Mouse (Mus musculus) kidney, postnatal 4 days (tissue): ENCODE measurements at regions not wholly inside any gene's neighbourhood (a gene's known extent, or its start where the extent isn't known, plus 50 kb on each side); places are given as distances from the start of the nearest gene placed in this dataset.

Experiments
- DNase-seq, 2 experiments: peaks; one replicate each; pipeline ENCODE4 v3.0.0; 2021; ENCODE audit warnings: mixed read lengths in 2 of 2

DNA sequence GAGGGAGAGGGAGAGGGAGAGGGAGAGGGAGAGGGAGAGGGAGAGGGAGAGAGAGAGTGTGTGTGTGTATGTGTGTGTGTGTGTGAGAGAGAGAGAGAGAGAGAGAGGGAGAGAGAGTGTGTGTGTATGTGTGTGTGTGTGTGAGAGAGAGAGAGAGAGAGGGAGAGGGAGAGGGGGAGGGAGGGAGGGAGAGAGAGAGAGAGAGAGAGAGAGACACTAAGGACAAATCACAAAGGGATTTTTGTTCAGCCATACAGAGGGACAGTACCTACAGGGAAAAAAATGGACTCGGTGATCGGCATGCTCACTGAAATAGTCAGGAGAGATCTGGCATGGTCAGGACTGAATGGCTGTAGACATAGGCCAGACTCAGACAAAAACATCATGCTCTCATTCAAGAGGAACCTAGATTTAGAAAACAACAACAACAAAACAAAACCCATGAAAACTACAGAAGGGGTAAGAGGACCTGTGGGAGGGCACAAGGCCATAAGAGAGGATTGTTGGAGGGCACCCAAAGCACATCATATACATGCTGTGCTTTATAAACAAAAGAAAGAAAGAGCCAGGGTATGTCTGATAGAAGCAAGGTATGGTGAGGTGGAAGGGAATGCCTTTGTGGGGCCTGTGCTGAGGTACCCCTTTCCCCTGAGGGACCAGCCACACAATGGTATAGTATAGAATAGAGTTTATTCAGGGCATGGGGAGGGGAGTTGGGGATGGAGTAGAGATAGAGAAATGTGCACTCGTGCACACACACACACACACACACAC is 127.0 kb upstream of the Med14 start:
- no peak for DNase-seq

DNA sequence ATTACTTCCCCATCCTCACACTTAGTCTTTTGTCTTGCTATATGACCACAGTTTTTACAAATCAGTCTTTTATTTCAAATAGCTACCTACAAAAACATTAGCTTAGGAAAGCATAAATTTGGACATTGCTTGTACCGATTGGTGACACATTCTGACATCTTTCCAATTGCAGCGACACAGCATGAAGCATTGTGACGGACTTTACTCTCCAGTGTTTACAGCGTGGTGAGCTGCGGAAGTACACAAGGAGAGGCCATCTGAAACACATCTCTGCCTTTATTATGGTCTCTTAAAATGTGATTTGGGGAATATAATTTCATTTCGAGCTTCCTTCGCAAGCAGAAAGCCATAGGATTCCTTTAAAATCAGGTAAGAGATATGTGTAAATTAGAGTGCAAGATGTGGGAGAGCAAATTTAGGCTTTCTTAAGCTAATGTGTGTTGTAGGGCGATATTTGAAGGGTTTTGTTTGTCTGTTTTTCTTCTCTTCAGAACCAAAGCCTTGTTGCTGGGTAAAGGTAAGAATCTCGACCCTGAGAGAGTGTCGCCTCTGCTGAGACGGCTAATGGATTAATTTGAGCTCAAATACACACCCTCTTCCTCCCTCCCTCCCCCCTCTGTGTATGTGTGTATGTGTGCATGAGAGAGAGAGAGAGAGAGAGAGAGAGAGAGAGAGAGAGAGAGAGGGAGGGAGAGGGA is 126.3 kb upstream of the Med14 start:
- no peak for DNase-seq

- DNase-seq: no peak
These were observed 125.6 kb upstream of the Med14 start for GRCm38 (mm10) chrX:12887516-12887915.

- peak; percentile 4 to 10 for DNase-seq
These were observed 124.5 kb upstream of the Med14 start for GRCm38 (mm10) chrX:12886160-12887048.

- no peak for DNase-seq
These were observed 117.4 kb upstream of the Med14 start for GRCm38 (mm10) chrX:12879233-12879632.

DNA sequence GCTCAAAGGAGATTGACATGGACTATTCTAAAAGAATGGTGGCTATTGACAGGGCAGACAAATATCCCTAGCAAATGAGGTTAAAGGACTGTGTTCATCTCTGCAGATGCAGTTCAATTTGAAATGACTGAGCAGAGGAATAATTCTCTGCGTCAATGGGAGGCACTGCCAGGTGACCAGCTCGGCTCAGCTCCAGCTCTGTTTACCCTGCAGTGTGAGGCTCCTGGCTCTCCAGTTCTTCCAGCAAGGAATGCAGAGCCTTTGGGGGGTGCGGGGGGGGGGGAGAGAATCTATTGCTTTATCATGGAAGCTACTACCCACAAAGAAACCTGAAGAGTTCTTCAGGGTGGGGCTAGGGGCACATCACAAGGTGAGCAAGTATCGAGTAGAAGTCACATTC is 115.6 kb upstream of the Med14 start:
- DNase-seq: no peak

- peak; percentile 79 to 87 for DNase-seq
These were observed 111.8 kb upstream of the Med14 start for GRCm38 (mm10) chrX:12873698-12874144.

DNA sequence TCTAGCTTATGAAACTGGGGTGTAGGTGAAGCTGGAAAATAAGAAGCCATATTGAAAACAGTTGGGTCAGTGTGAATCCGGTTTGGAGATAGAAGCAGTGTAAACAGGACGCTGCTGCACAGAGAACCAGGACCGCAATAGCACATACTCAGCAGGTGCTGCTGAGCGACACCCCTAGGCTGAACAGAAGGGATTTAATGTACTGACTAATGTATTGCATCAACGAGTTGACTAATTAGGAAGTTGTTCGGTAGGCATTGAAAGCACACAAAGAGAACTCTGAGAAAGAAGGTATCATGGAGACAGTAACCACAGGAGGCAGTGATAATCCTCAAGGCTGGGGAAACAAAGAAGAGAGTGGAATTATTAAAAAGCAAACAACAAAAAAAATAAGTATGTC is 111.4 kb upstream of the Med14 start:
- DNase-seq: no peak

GRCm38 (mm10) chrX:12866885-12867498 is 105.1 kb upstream of the Med14 start:
- DNase-seq: no peak

- no peak for DNase-seq
These were observed 104.3 kb upstream of the Med14 start for GRCm38 (mm10) chrX:12866176-12866575.

DNA sequence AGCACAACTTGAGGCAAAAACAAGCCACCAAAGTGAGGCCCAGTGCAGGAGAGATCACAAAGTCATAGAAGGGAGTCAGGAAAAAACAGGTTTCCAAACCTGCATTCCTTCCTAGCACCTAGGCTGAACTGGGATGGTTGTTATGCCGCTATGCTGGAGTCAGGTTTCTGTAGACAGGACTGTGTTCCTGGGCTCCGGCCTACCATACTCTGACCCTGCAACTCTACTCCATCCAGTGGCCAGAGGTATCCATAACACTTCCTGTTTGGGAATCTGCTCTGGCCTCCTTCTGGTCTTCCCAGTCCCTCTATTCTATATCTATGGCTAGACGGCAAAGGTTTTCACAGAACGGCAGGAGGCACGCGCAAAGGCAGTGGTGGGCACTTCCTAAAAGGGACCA is 98.3 kb upstream of the Med14 start:
- peak; percentile 8 to 42 for DNase-seq

- no peak for DNase-seq
These were observed 96.9 kb upstream of the Med14 start for GRCm38 (mm10) chrX:12858757-12859156.

DNA sequence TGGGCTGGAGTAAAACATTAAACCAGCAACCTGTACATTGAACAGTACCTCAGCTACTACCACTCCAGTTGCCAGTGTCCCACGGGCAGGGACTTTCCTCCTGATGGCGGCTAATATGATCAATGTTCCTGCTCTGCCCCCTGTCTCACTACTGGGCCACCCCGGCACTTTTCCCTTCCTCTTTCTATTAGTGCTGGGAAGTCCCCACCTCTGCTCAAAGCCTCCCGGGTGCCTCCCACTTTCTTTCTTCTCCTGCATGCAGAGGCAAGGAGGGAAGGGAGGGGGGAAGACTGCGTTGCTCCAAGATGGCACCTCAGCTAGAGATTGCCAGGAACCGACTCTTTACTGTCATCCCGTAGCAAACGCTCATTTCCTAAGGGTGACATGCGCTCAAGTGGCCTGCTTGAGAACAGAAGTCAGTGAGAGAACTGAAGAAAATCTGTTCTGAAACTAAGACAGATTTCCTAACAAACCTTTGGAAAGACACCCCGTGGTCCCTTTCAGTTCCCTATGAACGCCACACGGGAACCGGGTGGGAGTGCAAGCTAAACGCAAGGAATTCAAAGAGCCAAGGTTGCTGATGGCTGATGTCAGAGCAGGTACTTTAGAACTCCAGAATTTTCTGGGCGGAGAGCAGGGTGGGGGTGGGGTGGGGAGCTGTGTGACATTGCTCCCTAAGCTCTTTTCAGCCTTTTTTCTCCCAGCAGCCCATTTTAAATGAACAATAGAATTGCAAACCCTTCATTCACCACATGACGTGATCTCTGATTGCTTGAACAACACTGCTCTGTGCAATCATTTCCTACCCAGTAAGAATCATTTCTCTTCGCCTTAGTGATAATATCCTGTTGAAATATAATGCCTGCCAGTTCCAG is 96.2 kb upstream of the Med14 start:
- DNase-seq: peak; percentile 50 to 72

GRCm38 (mm10) chrX:12855425-12855824 is 93.6 kb upstream of the Med14 start:
- no peak for DNase-seq

DNA sequence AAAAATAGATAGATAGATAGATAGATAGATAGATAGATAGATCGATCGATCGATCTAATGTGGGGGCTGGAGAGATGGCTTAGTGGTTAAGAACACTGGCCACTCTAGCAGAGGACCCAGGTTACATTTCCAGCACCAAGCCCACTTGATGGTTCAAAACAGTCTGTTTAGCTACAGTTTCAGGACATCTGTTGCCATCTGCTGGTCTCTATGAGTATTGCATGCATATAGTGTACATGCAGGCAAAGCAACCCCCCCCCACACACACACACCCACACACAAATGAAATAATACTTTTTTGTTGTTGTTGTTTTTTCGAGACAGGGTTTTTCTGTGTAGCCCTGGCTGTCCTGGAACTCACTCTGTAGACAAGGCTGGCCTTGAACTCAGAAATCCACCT is 89.8 kb upstream of the Med14 start:
- peak in 1 of 2 experiments; percentile 10 for DNase-seq

- no peak for DNase-seq
These were observed 82.6 kb upstream of the Med14 start for GRCm38 (mm10) chrX:12844431-12844830.

GRCm38 (mm10) chrX:12841021-12841325 is 79.1 kb upstream of the Med14 start:
- DNase-seq: no peak

- peak; percentile 88 to 92 for DNase-seq
These were observed 78.5 kb upstream of the Med14 start for GRCm38 (mm10) chrX:12840160-12841020.

DNA sequence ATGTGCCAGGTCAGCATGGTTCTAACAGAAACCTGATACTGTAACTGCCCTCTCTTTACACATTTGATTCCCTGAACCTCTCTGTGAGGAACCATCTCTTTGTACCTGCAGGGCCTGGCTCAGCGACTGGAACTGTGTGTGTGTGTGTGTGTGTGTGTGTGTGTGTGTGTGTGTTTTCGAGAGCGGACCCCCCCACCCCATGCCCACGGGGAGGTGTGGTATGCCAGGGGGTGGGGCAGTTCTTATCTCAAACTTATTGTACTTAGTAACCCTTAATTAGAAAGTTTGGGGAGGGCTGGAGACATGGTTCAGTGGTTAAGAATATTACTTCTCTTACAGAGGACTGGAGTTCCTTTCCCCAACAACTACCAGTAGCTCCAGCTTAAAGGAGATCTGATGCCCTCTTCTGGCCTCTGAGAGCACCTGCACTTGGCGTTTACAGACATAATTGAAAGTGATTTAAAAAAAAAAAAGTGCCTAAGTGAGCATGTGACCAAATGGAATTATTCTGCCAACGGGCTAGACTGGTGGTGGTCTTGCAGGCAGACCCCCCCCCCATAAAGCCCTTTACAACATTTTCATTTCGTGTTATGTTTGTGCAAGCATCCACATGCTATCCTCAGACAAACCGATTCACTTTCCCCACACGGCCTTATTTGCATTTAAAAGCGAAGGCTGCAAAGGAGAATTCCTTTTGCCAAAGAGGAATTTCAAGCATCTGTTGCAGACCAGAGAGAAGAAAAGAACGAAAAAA is 77.7 kb upstream of the Med14 start:
- DNase-seq: peak; percentile 40 to 60

DNA sequence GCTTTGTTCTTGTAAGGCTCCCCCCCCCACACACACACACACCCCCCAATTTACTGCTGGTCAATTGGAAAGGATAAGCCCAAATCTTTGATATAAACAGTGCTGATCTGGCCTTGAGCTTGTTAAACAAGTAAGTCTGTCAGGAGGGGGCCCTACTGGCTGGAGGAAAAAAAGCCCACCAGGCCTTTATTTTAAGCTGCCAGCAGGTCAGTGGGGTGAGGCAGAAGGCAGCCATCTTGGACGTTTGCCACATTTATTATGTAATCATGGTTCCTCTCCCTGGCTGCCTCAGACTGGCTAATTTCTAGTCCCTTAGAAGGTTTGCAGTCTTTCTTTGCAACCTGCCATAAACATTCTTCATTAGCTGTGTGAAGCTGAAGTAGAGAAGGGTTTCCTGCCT is 75.9 kb upstream of the Med14 start:
- peak in 1 of 2 experiments; percentile 6 for DNase-seq
